Mouse (Mus musculus): ENCODE results near the gene E2f2.

DNA sequence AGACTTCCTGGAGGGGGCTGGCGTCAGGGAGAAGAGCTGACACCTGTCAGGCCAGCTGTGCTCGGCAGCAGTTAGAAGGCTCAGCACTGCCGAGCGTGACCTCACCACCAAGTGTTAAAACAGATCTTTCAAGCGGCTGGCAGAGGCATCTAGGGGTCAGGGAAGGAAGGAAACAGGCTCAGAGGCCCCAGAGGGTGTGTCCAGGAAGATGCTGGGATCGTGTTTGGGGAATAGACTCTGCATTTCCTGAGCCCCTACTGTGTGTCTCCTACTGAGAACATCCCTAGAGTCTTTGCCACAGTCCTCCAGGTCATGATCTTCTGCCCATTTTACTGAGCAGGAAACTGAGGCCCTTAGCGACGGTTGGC, 5.0 kb downstream of the E2f2 start:
- TF ChIP-seq POLR2A (IDR thresholded peaks at IDR 0.05; ENCODE audit: extremely low read depth, insufficient read depth, low read length), result no peak
- no peak for TF ChIP-seq CTCF (IDR thresholded peaks at IDR 0.05; ENCODE audit: extremely low read depth, insufficient read depth, low read length)
